Mouse (Mus musculus): ENCODE results near the gene H3f3a. TPM values are rescaled to one million over a fixed set of nuclear protein-coding genes. Genes with fewer than 3 reads are reported as not detected.

Gene H3f3a
- polyA plus RNA-seq, 2 experiments = 1,586 to 2,743 TPM

GRCm38 (mm10) chr1:180794170-180794569 is 19.6 kb downstream of the H3f3a start:
- H3K9ac ChIP-seq (ENCODE audit: low read depth, low read length, severe bottlenecking) = peak overlapping the region; percentile 51; the same call in 1 of the 2 replicates
- no peaks in the 10 kb centered on the region for H3K36me3 ChIP-seq (ENCODE audit: control insufficient read depth, insufficient read depth, low read length)
- 1% methylated on average over 21 of the region's 21 CpGs for WGBS
- DNase-seq (ENCODE audit: low spot score) (peak; percentile 41), ATAC-seq (ENCODE audit: low FRiP score, low read depth) (peak; percentile 66)
- H3K4me2 ChIP-seq (replicated peaks; ENCODE audit: low read depth, low read length, severe bottlenecking) = peak overlapping the region; percentile 69
- TF ChIP-seq POLR2A (IDR thresholded peaks at IDR 0.05; ENCODE audit: borderline replicate concordance, extremely low read depth, insufficient read depth, insufficient read length) = no peak
- no peak overlapping the region for H3K27ac ChIP-seq (replicated peaks; ENCODE audit: low read depth, low read length)
- no peaks in the 10 kb centered on the region for H3K9me3 ChIP-seq (ENCODE audit: control insufficient read depth, low read length)
- no peaks in the 10 kb centered on the region for H3K27me3 ChIP-seq (ENCODE audit: control insufficient read depth, insufficient read depth, low read length)
- H3K4me3 ChIP-seq (replicated peaks; ENCODE audit: low read length) = peak overlapping the region; percentile 33
- H3K4me1 ChIP-seq (ENCODE audit: control insufficient read depth, insufficient read depth, low read length) = peaks cover 11% of the 10 kb centered on the region

GRCm38 (mm10) chr1:180793445-180794117 is 20.2 kb downstream of the H3f3a start:
- 7% methylated on average over 18 of the region's 18 CpGs for WGBS
- Histone ChIP-seq H3K4me1 (ENCODE audit: control insufficient read depth, insufficient read depth, low read length) (peaks cover 11% of the 10 kb centered on the region), H3K27me3 (ENCODE audit: control insufficient read depth, insufficient read depth, low read length) (no peaks in the 10 kb centered on the region), H3K9ac (ENCODE audit: low read depth, low read length, severe bottlenecking) (peak overlapping the region; percentile 51; the same call in 1 of the 2 replicates), H3K27ac (replicated peaks; ENCODE audit: low read depth, low read length) (no peak overlapping the region), H3K9me3 (ENCODE audit: control insufficient read depth, low read length) (no peaks in the 10 kb centered on the region), H3K36me3 (ENCODE audit: control insufficient read depth, insufficient read depth, low read length) (no peaks in the 10 kb centered on the region), H3K4me3 (replicated peaks; ENCODE audit: low read length) (peak overlapping the region; percentile 33), H3K4me2 (replicated peaks; ENCODE audit: low read depth, low read length, severe bottlenecking) (peak overlapping the region; percentile 69)
- ATAC-seq (ENCODE audit: low FRiP score, low read depth) (peak; percentile 28; the same call in 1 of the 2 replicates), DNase-seq (ENCODE audit: low spot score) (no peak)
- no peak for TF ChIP-seq POLR2A (IDR thresholded peaks at IDR 0.05; ENCODE audit: borderline replicate concordance, extremely low read depth, insufficient read depth, insufficient read length)

GRCm38 (mm10) chr1:180792814-180793213 is 20.9 kb downstream of the H3f3a start:
- no peak overlapping the region for H3K4me3 ChIP-seq (replicated peaks; ENCODE audit: low read length)
- H3K27ac ChIP-seq (replicated peaks; ENCODE audit: low read depth, low read length) = no peak overlapping the region
- H3K9ac ChIP-seq (ENCODE audit: low read depth, low read length, severe bottlenecking) = no peak overlapping the region
- ATAC-seq (ENCODE audit: low FRiP score, low read depth) = no peak
- peaks cover 11% of the 10 kb centered on the region for H3K4me1 ChIP-seq (ENCODE audit: control insufficient read depth, insufficient read depth, low read length)
- H3K9me3 ChIP-seq (ENCODE audit: control insufficient read depth, low read length) = no peaks in the 10 kb centered on the region
- DNase-seq (ENCODE audit: low spot score) = no peak
- H3K4me2 ChIP-seq (replicated peaks; ENCODE audit: low read depth, low read length, severe bottlenecking) = no peak overlapping the region
- 81% methylated on average over 4 of the region's 4 CpGs for WGBS
- H3K27me3 ChIP-seq (ENCODE audit: control insufficient read depth, insufficient read depth, low read length) = no peaks in the 10 kb centered on the region
- no peak for TF ChIP-seq POLR2A (IDR thresholded peaks at IDR 0.05; ENCODE audit: borderline replicate concordance, extremely low read depth, insufficient read depth, insufficient read length)
- H3K36me3 ChIP-seq (ENCODE audit: control insufficient read depth, insufficient read depth, low read length) = no peaks in the 10 kb centered on the region

- DNase-seq (ENCODE audit: low spot score) (no peak), ATAC-seq (ENCODE audit: low FRiP score, low read depth) (no peak)
- Histone ChIP-seq H3K4me3 (replicated peaks; ENCODE audit: low read length) (no peak overlapping the region), H3K27ac (replicated peaks; ENCODE audit: low read depth, low read length) (no peak overlapping the region), H3K27me3 (ENCODE audit: control insufficient read depth, insufficient read depth, low read length) (no peaks in the 10 kb centered on the region), H3K9me3 (ENCODE audit: control insufficient read depth, low read length) (no peaks in the 10 kb centered on the region), H3K9ac (ENCODE audit: low read depth, low read length, severe bottlenecking) (no peak overlapping the region), H3K4me2 (replicated peaks; ENCODE audit: low read depth, low read length, severe bottlenecking) (no peak overlapping the region), H3K4me1 (ENCODE audit: control insufficient read depth, insufficient read depth, low read length) (peaks cover 11% of the 10 kb centered on the region), H3K36me3 (ENCODE audit: control insufficient read depth, insufficient read depth, low read length) (no peaks in the 10 kb centered on the region)
- 84% methylated on average over 14 of the region's 14 CpGs for WGBS
- TF ChIP-seq POLR2A (IDR thresholded peaks at IDR 0.05; ENCODE audit: borderline replicate concordance, extremely low read depth, insufficient read depth, insufficient read length) = no peak
Measured at GRCm38 (mm10) chr1:180791821-180792480, 21.8 kb downstream of the H3f3a start.

GRCm38 (mm10) chr1:180783580-180783928 is 30.2 kb downstream of the H3f3a start:
- H3K9ac ChIP-seq (ENCODE audit: low read depth, low read length, severe bottlenecking) = no peak overlapping the region
- WGBS = 40% methylated on average over 3 of the region's 3 CpGs
- H3K27me3 ChIP-seq (ENCODE audit: control insufficient read depth, insufficient read depth, low read length) = no peaks in the 10 kb centered on the region
- no peak for TF ChIP-seq POLR2A (IDR thresholded peaks at IDR 0.05; ENCODE audit: borderline replicate concordance, extremely low read depth, insufficient read depth, insufficient read length)
- no peaks in the 10 kb centered on the region for H3K36me3 ChIP-seq (ENCODE audit: control insufficient read depth, insufficient read depth, low read length)
- no peak for DNase-seq (ENCODE audit: low spot score)
- no peaks in the 10 kb centered on the region for H3K9me3 ChIP-seq (ENCODE audit: control insufficient read depth, low read length)
- ATAC-seq (ENCODE audit: low FRiP score, low read depth) = no peak
- no peak overlapping the region for H3K4me3 ChIP-seq (replicated peaks; ENCODE audit: low read length)
- H3K27ac ChIP-seq (replicated peaks; ENCODE audit: low read depth, low read length) = no peak overlapping the region
- no peak overlapping the region for H3K4me2 ChIP-seq (replicated peaks; ENCODE audit: low read depth, low read length, severe bottlenecking)
- no peaks in the 10 kb centered on the region for H3K4me1 ChIP-seq (ENCODE audit: control insufficient read depth, insufficient read depth, low read length)

Measured in limb, embryonic 14.5 days (tissue).